Mouse (Mus musculus) hindbrain, embryonic 12.5 days (tissue): ENCODE data around the gene Cd38. TPM values are rescaled to one million over a fixed set of nuclear protein-coding genes. Genes with fewer than 3 reads are reported as not detected.

Experiments
- ATAC-seq: fragments of 200-750 bp; cut with Nextera tagmentation; 2 replicates; pipeline ENCODE4 v1.8.0; 2017; ENCODE audit warnings: moderate TSS enrichment; ENCODE audit not compliant: low FRiP score
- H3K27ac ChIP-seq: fragments of 300-500 bp; sonication (generic); 2 replicates; pipeline ENCODE4 v1.5.1; 2016; ENCODE audit warnings: mild to moderate bottlenecking
- H3K27me3 ChIP-seq: fragments of 300-500 bp; sonication (generic); 2 replicates; pipeline ENCODE4 v1.6.1; 2016; ENCODE audit warnings: mild to moderate bottlenecking
- H3K36me3 ChIP-seq: fragments of 300-500 bp; sonication (generic); 2 replicates; pipeline ENCODE4 v1.6.1; 2016; ENCODE audit warnings: mild to moderate bottlenecking
- H3K4me1 ChIP-seq: fragments of 300-500 bp; sonication (generic); 2 replicates; pipeline ENCODE4 v1.6.1; 2016
- H3K4me2 ChIP-seq: fragments of 300-500 bp; sonication (generic); replicated peaks from 2 replicates; pipeline ENCODE4 v1.6.1; 2016; ENCODE audit warnings: mild to moderate bottlenecking
- H3K4me3 ChIP-seq: fragments of 300-500 bp; sonication (generic); 2 replicates; pipeline ENCODE4 v1.5.1; 2016; ENCODE audit warnings: mild to moderate bottlenecking
- H3K9ac ChIP-seq: fragments of 300-500 bp; sonication (generic); 2 replicates; pipeline ENCODE4 v1.6.1; 2016; ENCODE audit warnings: mild to moderate bottlenecking, moderate library complexity
- H3K9me3 ChIP-seq: fragments of 300-500 bp; sonication (generic); replicated peaks from 2 replicates; pipeline ENCODE4 v1.6.1; 2016; ENCODE audit warnings: mild to moderate bottlenecking
- WGBS: fragments of 180-500 bp; shearing (Covaris S2); methylation state at CpG from one replicate; pipeline ENCODE4 v1.1.7; 2016; 5-methylcytosine and 5-hydroxymethylcytosine counted together
- polyA plus RNA-seq: library from polyadenylated mRNA; unstranded; fragments of >200 nt; fragmentation: Nextera tagmentation; extraction: Ambion mirVana; gene quantifications from 2 replicates; pipeline ENCODE4 v1.2.1, GENCODE M21; 2016

Gene Cd38
- polyA plus RNA-seq, 1 experiment from 2014 or later, result 5.1 TPM

DNA sequence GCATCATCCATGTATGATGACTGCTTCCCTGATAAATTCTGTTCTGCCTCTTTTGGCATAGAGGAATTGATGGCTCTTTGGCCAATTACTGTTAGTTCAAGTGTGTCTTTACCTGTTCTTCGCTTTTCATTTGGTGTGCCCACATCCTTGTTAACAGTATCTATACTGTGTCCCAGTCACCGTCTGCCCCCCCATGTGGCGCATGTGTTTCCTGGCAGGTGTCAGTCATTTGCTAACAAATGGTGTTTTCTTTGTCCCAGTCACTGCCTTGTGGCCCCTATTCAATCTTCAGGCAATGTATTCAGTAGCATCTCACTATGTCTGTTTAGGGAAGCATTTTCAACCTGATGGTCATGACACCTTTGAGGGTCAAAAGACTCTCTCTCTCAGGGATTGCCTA is 92.7 kb downstream of the Cd38 start:
- H3K27me3 ChIP-seq, result no peaks in the 10 kb centered on the region
- no peaks in the 10 kb centered on the region for H3K36me3 ChIP-seq
- H3K9me3 ChIP-seq, result no peaks in the 10 kb centered on the region
- no peak overlapping the region for H3K27ac ChIP-seq
- 88% methylated on average over 3 of the region's 3 CpGs for WGBS
- no peak overlapping the region for H3K4me3 ChIP-seq
- no peak for ATAC-seq
- no peaks in the 10 kb centered on the region for H3K4me1 ChIP-seq
- H3K4me2 ChIP-seq, result no peak overlapping the region
- H3K9ac ChIP-seq, result no peak overlapping the region

Other genes with a start within 250 kb of the Cd38 start
- gene Cc2d2a, start 206.2 kb upstream of the Cd38 start, polyA plus RNA-seq, result 10.1 and 10.9 TPM in 2 replicates
- 0.14 and 0.18 TPM in 2 replicates for gene Bst1, start 49.7 kb upstream of the Cd38 start, polyA plus RNA-seq
- gene Fbxl5, start 46.9 kb upstream of the Cd38 start, polyA plus RNA-seq, result 60.6 TPM in 2 replicates
- not detected in 2 replicates for gene Gm7879, start 44.6 kb downstream of the Cd38 start, polyA plus RNA-seq
- 0.94 and 1.1 TPM in 2 replicates for gene Fgfbp1, start 113.2 kb downstream of the Cd38 start, polyA plus RNA-seq
- 88.3 and 95.5 TPM in 2 replicates for gene Prom1, start 233.5 kb downstream of the Cd38 start, polyA plus RNA-seq